Mouse (Mus musculus) small intestine, adult 2 months (tissue): ENCODE results near the gene Hlcs.

Experiments
- CTCF ChIP-seq: fragments of 200-500 bp; IDR thresholded peaks from 2 replicates; pipeline ENCODE4 v1.5.1; 2012; ENCODE audit warnings: low read depth, mild to moderate bottlenecking, control low read depth, inconsistent platforms, low read length, moderate library complexity, mixed read lengths; ENCODE audit not compliant: insufficient replicate concordance, insufficient read length; ENCODE audit errors: extremely low read depth
- POLR2A ChIP-seq: fragments of 200-500 bp; IDR thresholded peaks from 2 replicates; pipeline ENCODE4 v1.6.1; 2012; ENCODE audit warnings: low read depth, mild to moderate bottlenecking, control low read depth, inconsistent platforms, low read length, moderate library complexity

DNA sequence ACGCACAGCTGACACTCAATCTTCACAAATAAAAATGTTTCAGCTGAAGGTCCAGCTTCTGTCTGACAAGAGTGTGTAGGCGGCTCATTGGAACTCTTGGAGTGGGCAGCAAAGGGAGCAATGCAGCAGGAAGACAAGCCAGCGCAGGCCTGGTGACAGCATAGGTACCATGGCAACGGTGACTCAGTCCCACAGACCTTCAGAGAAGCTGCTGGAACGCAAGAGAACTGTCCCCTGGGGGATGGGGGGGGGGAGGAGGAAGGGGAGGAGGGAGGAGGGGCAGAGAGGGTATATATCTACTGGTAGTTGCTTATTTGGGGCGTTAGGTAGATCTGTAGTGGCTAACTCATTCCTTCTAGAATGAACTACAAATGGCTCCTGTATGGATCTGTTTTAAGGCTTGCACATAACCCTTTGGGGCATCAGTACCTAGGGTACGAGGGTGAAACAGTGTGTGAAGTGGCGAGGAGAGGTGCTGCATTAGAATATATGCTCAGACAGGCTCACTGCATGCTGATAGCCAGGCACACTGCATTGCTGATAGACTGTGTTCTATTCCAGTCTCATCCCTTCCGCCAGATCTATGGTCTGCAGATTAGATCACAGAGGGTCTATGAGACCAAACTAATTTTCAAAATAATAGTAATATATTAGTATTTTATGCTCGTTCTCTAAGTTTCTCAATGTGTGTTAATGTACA is 49.0 kb upstream of the Hlcs start:
- TF ChIP-seq POLR2A, result no peak
- no peak for TF ChIP-seq CTCF
